Mouse (Mus musculus) gastrocnemius, adult 18-20 months (tissue): ENCODE measurements around the gene Olfr1381. TPM values are rescaled to one million over a fixed set of nuclear protein-coding genes. Genes with fewer than 3 reads are reported as not detected.
"Not testable (repeated sequence)": the region's sequence is repeated elsewhere in the genome, so short reads cannot be mapped to it uniquely, and the experiment has no call there.

Experiments
- DNase-seq: peaks from one replicate; pipeline ENCODE4 v3.0.0; 2021; ENCODE audit warnings: low spot score
- long read RNA-seq, 2 experiments: library from polyadenylated mRNA; stranded (forward); transcript quantifications; one replicate each; pipeline ENCODE4 v2.0.0; 2021
- total RNA-seq, 2 experiments: library from RNA; stranded (reverse); gene quantifications; 2 replicates each; pipeline ENCODE4 v1.2.3; 2021

The Olfr1381 gene
- total RNA-seq = not detected
- long read RNA-seq, experiment 1 = 0 reads
- long read RNA-seq, experiment 2 = 0 reads

DNA sequence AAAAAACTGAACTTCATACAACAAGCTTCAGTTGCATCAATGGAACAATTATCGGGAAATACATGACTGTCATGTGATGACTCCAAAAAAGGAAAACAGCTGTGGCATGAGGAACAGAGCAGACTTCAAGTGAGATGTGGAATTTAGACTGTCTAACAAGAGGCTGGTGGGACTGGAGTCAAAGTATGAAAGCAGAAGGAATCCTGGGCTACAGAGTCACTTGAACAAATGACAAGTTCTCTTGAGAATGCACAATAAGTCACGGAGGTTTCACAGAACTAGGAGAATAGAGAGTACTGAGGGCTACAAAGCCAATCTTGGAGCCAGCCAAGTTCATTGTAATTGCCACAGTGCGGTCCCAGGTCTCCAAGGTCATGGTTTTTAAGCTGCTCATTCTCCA, at the start of gene Olfr1381:
Olfr1381 (plus strand) TSS at position 301 of the 400 bp plus-strand sequence.
- not testable (repeated sequence) for DNase-seq

GRCm38 (mm10) chr11:49518086-49518485, 25.2 kb upstream of the Olfr1381 start:
- no peak for DNase-seq

GRCm38 (mm10) chr11:49519348-49519747, 23.9 kb upstream of the Olfr1381 start, which contains the start of gene Olfr1383:
Gene Olfr1383, plus strand, starts transcription at chr11:49519648.
- DNase-seq = no peak

DNA sequence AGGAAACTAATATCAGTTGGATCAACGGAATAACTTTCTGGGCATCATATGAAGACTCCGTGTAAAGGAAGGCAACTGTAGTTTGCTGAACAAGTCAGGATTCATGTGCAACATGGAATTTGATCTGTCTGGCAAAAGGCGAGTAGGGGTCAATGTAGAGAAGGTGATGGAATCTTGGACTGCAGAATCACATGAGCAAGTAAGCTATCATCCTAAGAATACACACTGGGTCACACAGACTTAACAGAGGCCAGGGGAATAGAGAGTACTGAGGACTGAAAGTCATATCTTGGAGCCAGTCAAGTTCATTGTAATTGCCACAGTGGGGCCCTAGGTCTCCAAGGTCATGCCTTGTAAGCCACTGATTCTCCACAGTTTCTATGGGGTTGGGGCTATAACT, 15.3 kb upstream of the Olfr1381 start, which contains the start of gene Olfr1382:
Olfr1382 (plus strand) TSS at position 301 of the 400 bp plus-strand sequence.
- no peak for DNase-seq

GRCm38 (mm10) chr11:49532761-49533160, 10.5 kb upstream of the Olfr1381 start:
- no peak for DNase-seq

DNA sequence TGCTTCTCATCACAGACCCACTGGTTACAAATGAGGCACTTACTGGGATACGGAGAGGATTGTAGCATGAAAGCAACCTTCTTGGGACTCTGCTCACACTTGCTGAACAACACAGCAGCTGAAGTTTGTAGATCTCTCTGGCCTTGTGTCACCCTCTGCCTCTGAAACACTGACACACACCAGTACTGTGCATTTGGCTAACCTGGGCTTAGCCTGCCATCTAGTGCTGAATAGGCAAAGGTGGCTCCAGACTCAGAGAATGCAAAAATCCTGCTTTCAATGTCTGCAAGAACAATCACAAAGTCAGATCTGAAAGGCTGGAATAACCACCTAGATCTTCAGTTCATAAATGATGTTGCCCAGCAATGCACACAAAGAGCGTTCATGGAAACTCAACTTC, 6.6 kb upstream of the Olfr1381 start:
- not testable (repeated sequence) for DNase-seq

DNA sequence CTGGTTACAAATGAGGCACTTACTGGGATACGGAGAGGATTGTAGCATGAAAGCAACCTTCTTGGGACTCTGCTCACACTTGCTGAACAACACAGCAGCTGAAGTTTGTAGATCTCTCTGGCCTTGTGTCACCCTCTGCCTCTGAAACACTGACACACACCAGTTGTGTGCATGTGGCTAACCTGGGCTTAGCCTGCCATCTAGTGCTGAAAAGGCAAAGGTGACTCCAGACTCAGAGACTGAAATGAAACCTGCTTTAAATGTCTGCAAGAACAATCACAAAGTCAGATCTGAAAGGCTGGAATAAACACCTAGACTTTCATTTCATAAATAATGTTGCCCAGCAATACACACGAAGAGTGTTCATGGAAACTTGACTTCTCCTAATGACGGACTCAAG, 10.8 kb downstream of the Olfr1381 start:
- not testable (repeated sequence) for DNase-seq

- DNase-seq = not testable (repeated sequence)
Measured at GRCm38 (mm10) chr11:49556578-49556977, 13.3 kb downstream of the Olfr1381 start, which contains the start of gene Olfr1380. Gene Olfr1380, plus strand, starts transcription at chr11:49556878.

- not testable (repeated sequence) for DNase-seq
Measured at GRCm38 (mm10) chr11:49575054-49575453, 31.8 kb downstream of the Olfr1381 start.

DNA sequence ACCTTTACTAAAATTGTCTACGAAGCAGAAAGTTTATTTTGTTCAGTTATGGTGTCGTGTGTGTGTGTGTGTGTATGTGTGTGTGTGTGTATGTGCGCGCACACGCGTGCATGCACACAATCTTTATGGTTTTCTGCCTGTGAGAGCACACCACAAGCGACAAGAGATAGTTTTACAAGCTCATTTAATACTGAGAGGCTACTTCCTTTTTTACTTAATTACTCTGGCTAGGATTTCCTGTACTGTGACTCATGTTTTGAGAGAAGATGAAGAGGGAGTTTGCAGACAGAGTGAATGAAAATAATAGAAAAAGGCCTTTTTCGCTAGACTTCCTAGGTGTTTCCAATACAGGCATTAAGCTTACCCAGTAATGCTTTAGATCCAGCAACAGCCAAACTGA, 37.2 kb downstream of the Olfr1381 start:
- not testable (repeated sequence) for DNase-seq

- no peak for DNase-seq
Measured at GRCm38 (mm10) chr11:49590213-49590612, 47.0 kb downstream of the Olfr1381 start.

DNA sequence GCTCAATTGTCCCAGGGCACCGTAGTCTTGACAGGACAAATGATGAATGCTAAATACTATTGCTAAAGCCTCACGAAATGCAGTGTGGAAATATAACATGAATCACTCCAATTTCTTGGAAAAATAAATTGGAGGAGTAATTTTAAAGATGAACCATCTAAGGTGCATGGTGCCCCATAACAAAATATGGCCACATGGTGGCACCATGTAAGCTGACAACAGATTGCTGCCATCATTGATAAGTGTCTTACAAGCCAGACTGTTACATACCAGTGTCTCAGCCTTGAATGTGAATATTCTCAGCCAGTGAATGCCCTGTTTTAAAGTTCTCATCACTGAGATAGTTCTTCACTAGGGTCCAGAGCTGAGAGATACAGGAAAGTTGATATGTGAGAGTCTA, 53.9 kb downstream of the Olfr1381 start:
- DNase-seq = not testable (repeated sequence)

Other genes starting within 250 kb of the Olfr1381 start
- gene Olfr10, start 238.7 kb upstream of the Olfr1381 start, total RNA-seq = not detected
- not detected for gene Olfr1391, start 220.7 kb upstream of the Olfr1381 start, total RNA-seq
- gene Olfr1390, start 208.3 kb upstream of the Olfr1381 start, total RNA-seq = not detected
- gene Olfr1389, start 120.4 kb upstream of the Olfr1381 start, total RNA-seq = not detected
- under 1 TPM in 1 of 2 experiments, not detected in 1; 0.07 TPM for gene Olfr1388, start 106.8 kb upstream of the Olfr1381 start, total RNA-seq
- gene Olfr1387, start 88.1 kb upstream of the Olfr1381 start, total RNA-seq = not detected
- not detected for gene Olfr1386, start 78.4 kb upstream of the Olfr1381 start, total RNA-seq
- not detected for gene Olfr1385, start 54.4 kb upstream of the Olfr1381 start, total RNA-seq
- not detected for gene Olfr1384, start 36.7 kb upstream of the Olfr1381 start, total RNA-seq
- under 1 TPM in 1 of 2 experiments, not detected in 1; 0.30 TPM for gene Olfr1383, start 23.8 kb upstream of the Olfr1381 start, total RNA-seq
- gene Olfr1382, start 15.2 kb upstream of the Olfr1381 start, total RNA-seq = not detected
- not detected for gene Olfr1380, start 13.4 kb downstream of the Olfr1381 start, total RNA-seq
- gene Flt4, start 65.8 kb downstream of the Olfr1381 start, total RNA-seq = 1 to 10 TPM; 2.3 to 3.9 TPM
- gene Scgb3a1, start 120.2 kb downstream of the Olfr1381 start, total RNA-seq = not detected
- gene Cnot6, start 169.3 kb downstream of the Olfr1381 start, total RNA-seq = 10 to 100 TPM; 10.4 to 10.7 TPM